Mouse (Mus musculus) heart, postnatal 0 days (tissue): ENCODE data around the gene Pacsin2.

Experiments
- CTCF ChIP-seq: IDR thresholded peaks from 2 replicates; pipeline ENCODE4 v1.5.1; 2016; ENCODE audit warnings: antibody characterized with exemption, control low read depth, low read depth
- EP300 ChIP-seq: IDR thresholded peaks from 2 replicates; pipeline ENCODE4 v1.6.1; 2016; ENCODE audit warnings: antibody characterized with exemption, low read depth

DNA sequence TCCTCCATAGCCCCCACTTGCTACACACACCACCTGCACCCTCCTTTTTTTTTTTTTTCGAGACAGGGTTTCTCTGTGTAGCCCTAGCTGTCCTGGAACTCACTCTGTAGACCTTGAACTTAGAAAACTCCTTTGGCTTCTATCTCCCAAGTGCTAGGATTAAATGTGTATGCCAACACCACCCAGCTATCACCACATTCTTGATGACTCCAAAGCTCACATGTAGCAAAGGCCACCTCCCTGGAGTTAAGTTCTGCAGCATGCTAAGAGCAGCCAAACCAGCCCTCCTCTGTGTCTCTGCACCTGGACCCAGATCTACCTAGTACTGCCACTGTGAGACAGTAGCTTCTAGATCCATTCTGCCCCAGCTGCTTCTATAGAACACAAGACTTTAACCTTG is 6.9 kb downstream of the Pacsin2 start:
- TF ChIP-seq CTCF (no peak), EP300 (no peak)
